In the genomic region with DNA sequence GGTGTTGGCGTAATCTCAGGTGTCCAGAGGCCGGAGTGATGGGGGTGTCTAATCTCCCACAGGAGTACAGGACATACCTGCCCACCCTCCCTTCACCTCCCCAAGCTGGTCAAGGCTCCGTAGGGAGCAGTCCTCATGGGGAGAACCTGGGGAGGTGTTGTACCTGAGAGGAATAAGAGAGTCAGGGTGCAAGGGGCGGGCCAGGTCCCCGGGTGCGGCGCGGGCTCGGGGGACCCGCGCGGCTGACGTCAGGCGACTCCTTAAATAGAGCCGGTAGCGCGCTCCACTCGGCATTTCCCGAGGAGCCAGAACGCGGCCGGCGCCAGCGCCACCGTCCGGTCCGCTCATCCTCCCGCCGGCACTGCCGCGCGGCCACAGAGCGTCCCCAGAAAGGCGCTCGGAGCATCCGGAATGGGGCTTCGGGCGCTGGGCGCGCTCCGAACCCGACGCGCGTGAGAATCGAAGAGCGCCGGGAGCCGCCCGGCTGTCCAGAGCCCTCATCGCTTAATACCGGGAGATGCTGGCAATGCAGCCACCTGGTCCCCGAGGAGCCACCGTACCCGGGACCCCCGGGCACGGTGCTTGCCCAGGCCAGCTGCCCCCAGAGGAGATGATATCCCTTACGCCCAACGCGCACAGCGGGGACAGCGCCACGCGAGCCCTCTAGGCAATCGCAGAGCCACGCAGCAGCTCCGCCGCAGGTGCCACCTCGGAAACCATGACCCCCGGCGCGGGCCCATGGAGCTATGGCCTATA, we compare ENCODE assay signal across 8 mouse cellular contexts. TPM values are rescaled to one million over a fixed set of nuclear protein-coding genes. Genes with fewer than 3 reads are reported as not detected.
DNase-seq lines count a peak whose midpoint lies in the region; ATAC-seq lines count a peak whose summit lies in the region.
"Had no signal": no experiment of that assay in that cellular context is flagged by ENCODE, and none has a peak within 500 bp of the region (broad histone marks: within the 10 kb centered on the region; RNA-seq: fewer than 3 reads in every experiment).

No protein-coding gene starts in this region.

- H3K9ac ChIP-seq in hindbrain, embryonic 12.5 days: peak overlapping the region; percentile 29; the same call in 1 of the 2 replicates
- H3K9ac ChIP-seq in liver, embryonic 11.5 days (ENCODE audit: low read depth, low read length): no peak overlapping the region
- H3K9ac ChIP-seq: liver, embryonic 14.5 days had no signal

- intact Hi-C loops in gastrocnemius, postnatal 36 days (cut with DNase I): no loop called here

- 2% methylated on average over 71 of the region's 72 CpGs for WGBS in hindbrain, embryonic 12.5 days
- WGBS in liver, embryonic 11.5 days: 5% methylated on average over 72 of the region's 72 CpGs

- ATAC-seq in hindbrain, embryonic 12.5 days (ENCODE audit: low FRiP score): peak; percentile 70
- no peak; the same call in 1 of the 2 replicates for ATAC-seq in liver, embryonic 11.5 days (replicated peaks; ENCODE audit: low FRiP score)

- peak overlapping the region; percentile 64 for H3K4me2 ChIP-seq in hindbrain, embryonic 12.5 days (replicated peaks)
- H3K4me2 ChIP-seq in liver, embryonic 11.5 days: peak overlapping the region; percentile 48

- H3K9me3 ChIP-seq in hindbrain, embryonic 12.5 days (replicated peaks): no peaks in the 10 kb centered on the region
- H3K9me3 ChIP-seq in liver, embryonic 11.5 days (ENCODE audit: control insufficient read depth, low read length): no peaks in the 10 kb centered on the region

- H3K27ac ChIP-seq in hindbrain, embryonic 12.5 days: no peak overlapping the region
- H3K27ac ChIP-seq in liver, embryonic 11.5 days (ENCODE audit: low read depth, low read length): no peak overlapping the region
- H3K27ac ChIP-seq: liver, embryonic 14.5 days had no signal

- peak overlapping the region; percentile 44 for H3K4me3 ChIP-seq in hindbrain, embryonic 12.5 days
- H3K4me3 ChIP-seq in liver, embryonic 11.5 days (ENCODE audit: low read depth, low read length): peak overlapping the region; percentile 28

- no peaks in the 10 kb centered on the region for H3K36me3 ChIP-seq in hindbrain, embryonic 12.5 days
- no peaks in the 10 kb centered on the region for H3K36me3 ChIP-seq in liver, embryonic 11.5 days (ENCODE audit: control insufficient read depth, insufficient read depth, low read length)

- peak; percentile 10 for DNase-seq in layer of hippocampus, adult 11-12 months (ENCODE audit: low spot score)
- DNase-seq in layer of hippocampus, adult 9-10 months (ENCODE audit: low spot score): no peak
- peak; percentile 49 for DNase-seq in embryo, embryonic 10.5 days (ENCODE audit: low spot score)
- DNase-seq in liver, embryonic 11.5 days (ENCODE audit: low spot score): peak; percentile 32
- DNase-seq in right cerebral cortex, postnatal 4 days: peak; percentile 72
- DNase-seq in gastrocnemius, postnatal 36 days: no peak

- peaks cover 59% of the 10 kb centered on the region for H3K27me3 ChIP-seq in hindbrain, embryonic 12.5 days
- peaks cover 32% of the 10 kb centered on the region for H3K27me3 ChIP-seq in liver, embryonic 11.5 days (replicated peaks; ENCODE audit: control insufficient read depth, insufficient read depth, low read length)

- peaks cover 15% of the 10 kb centered on the region for H3K4me1 ChIP-seq in hindbrain, embryonic 12.5 days
- H3K4me1 ChIP-seq in liver, embryonic 11.5 days (replicated peaks; ENCODE audit: control insufficient read depth, insufficient read depth, low read length): no peaks in the 10 kb centered on the region

RNA-seq across cellular contexts. Expression of a gene that starts 0.5 kb away (rescaled TPM):
- 4.3 and 5.4 TPM in 2 replicates for polyA plus RNA-seq in hindbrain, embryonic 12.5 days (2016; fragmentation: Nextera tagmentation; extraction: Ambion mirVana)
- polyA plus RNA-seq in liver, embryonic 11.5 days (2014; fragmentation: Nextera tagmentation; extraction: Ambion mirVana): 0.69 and 0.96 TPM in 2 replicates
- total RNA-seq in gastrocnemius, postnatal 36 days (2021): not detected

Comparison
In these comparisons a context has a peak if more than half of its experiments do, and no peak if none do; other contexts are left out.
1. DNase-seq: peak in layer of hippocampus, adult 11-12 months (single experiment), embryo, embryonic 10.5 days (single experiment), liver, embryonic 11.5 days (single experiment) and right cerebral cortex, postnatal 4 days (single experiment); none in layer of hippocampus, adult 9-10 months (single experiment) and gastrocnemius, postnatal 36 days (0 of 2).